Mouse (Mus musculus) left cerebral cortex, postnatal 36 days (tissue): Measurements from ENCODE around the gene Ranbp3. TPM values are rescaled to one million over a fixed set of nuclear protein-coding genes. Genes with fewer than 3 reads are reported as not detected.
"Not testable (repeated sequence)": the region's sequence is repeated elsewhere in the genome, so short reads cannot be mapped to it uniquely, and the experiment has no call there.

Source experiments
- DNase-seq, 2 experiments: peaks; one replicate each; pipeline ENCODE4 v3.0.0; 2021 to 2022; ENCODE audit warnings: low spot score in 2 of 2, mixed read lengths in 1 of 2
- intact Hi-C: fragments of 180-260 bp; cut with DNase I; formaldehyde crosslinking; loops from one replicate; pipeline ENCODE4 v1.15.1; 2025
- total RNA-seq, 2 experiments: library from RNA; stranded (reverse); gene quantifications; 2 replicates each; pipeline ENCODE4 v1.2.3; 2021

Ranbp3 gene
- 10 to 100 TPM; 96.3 to 99.5 TPM for total RNA-seq

DNA sequence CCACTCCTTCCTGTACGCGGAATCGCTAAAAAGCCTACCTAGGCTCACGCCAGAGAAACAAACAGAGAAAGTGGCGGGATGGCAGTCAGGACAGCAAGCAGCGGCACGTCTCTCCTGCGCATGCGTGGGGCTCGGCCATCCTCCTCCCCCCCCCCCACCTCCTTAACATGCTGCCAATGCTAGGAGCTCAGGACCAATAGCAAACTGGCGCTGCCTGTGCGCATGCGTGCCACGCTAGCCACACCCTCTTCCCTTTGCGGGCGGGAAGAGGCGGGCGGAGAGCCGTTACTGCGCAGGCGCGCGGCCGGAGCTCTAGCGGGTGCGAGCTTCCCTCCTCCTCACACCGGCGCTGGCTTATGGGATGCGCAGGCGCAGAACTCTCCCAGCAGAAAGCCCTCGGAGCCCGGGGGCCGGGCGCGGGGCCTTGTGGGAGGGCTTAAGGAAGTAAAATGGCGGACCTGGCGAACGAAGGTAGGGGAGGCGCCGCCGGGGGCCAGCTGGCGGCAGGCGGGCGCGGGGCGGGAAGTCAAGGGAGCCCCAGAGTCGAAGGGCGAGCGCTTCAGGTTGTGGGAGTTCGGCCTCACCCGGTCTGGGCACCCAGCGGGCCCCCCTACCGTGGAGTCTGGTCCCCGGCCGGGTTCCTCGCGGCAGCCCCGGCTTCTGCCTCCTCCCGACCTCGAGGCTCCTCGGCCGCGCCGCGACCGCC lies at the start of gene Ranbp3:
Ranbp3 (plus strand) TSS at position 354 of the 706 bp plus-strand sequence.
- intact Hi-C loops, result loop anchor here (2.0 to 5.0 kb wide), 2 partner anchors 88 to 89 kb away; partner anchors contain the start of genes Dus3l, Safb and Safb2
- DNase-seq, result peak; percentile 99 to 100

DNA sequence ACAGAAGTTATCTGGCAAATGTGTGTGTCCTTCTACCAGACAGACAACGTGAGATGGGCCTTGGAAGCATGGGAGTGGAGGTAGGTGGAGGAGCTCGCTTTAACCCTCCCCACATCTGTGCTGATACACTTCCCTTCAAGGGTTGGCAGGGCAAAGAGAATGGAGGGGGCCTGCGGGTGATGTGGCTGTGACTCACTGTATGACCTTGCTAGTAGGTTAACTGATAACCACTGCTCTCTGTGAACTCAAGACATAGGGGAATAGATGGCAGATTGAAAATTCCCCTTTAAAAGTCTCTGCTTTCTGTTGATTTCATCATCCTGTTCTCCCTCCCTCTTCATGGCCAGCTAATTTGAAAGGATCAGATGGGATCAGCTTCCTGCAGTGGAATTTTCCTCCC lies 47.6 kb upstream of the Ranbp3 start:
- DNase-seq, result no peak
- intact Hi-C loops, result loop anchor here (5.0 kb wide), 1 partner anchor 42 kb away; no protein-coding TSS in a partner anchor

DNA sequence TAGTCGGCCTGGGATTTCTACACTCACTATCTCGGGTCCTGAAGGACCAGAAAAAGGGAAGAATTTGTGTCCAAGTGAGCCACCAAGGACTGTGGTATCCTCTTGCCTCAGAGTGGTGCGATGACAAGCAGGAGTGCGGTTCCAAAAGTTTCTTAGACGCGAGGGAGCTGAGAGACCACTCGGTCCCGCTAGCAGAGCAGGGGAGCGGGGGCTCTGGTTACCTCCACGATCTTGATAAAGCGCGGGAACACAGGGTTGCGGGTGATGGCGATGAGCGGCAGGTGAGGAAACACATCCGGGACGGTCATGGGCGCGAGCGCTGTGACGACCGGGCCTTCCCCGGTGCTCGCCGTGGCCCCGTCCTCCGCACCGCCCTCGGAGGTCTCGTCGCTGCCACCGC lies 46.8 kb upstream of the Ranbp3 start:
- no peak for DNase-seq
- intact Hi-C loops, result loop anchor here (2.0 to 5.0 kb wide), 2 partner anchors 13 to 41 kb away; partner anchors contain the start of gene Rpl36

DNA sequence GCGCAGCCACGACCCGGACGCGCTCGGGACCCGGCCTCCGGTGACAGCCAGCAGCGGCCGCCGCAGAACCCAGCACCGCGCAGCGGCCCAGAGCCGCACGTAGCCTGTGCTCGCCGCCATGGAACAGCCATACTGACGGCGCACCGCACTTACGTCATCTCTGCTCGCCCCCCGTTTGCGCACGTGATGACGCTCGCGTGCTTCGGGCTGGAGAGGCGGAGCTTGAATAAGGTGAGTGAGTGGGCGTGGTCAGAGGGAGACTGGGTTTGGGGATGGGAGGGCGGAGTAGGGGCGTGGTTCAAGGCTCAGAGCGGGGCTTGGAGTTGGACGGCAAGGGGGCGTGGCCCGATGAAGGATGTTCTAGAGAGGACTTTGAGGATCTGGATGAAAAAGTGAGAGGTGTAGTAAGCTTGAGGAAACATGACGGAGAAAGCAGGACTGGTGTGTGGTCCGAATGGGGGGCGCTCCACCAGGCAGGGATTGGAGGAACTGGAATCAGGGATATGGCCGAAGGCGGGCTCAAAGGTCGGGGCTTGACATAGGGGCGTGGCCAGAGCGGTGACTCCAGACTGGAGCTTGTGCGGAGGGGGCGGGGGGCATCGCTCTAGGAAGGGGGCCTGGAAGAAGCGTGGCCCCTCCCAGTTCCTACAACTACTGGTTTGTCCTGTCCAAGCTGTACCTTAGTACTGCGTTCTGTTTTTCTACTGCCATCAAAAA lies 46.2 kb upstream of the Ranbp3 start, which contains the start of gene Lonp1:
Lonp1 (minus strand) TSS at position 134 of the 717 bp plus-strand sequence.
- DNase-seq, result peak; percentile 96
- intact Hi-C loops, result loop anchor here (2.0 to 5.0 kb wide), 2 partner anchors 14 to 40 kb away; partner anchors contain the start of gene Rpl36

DNA sequence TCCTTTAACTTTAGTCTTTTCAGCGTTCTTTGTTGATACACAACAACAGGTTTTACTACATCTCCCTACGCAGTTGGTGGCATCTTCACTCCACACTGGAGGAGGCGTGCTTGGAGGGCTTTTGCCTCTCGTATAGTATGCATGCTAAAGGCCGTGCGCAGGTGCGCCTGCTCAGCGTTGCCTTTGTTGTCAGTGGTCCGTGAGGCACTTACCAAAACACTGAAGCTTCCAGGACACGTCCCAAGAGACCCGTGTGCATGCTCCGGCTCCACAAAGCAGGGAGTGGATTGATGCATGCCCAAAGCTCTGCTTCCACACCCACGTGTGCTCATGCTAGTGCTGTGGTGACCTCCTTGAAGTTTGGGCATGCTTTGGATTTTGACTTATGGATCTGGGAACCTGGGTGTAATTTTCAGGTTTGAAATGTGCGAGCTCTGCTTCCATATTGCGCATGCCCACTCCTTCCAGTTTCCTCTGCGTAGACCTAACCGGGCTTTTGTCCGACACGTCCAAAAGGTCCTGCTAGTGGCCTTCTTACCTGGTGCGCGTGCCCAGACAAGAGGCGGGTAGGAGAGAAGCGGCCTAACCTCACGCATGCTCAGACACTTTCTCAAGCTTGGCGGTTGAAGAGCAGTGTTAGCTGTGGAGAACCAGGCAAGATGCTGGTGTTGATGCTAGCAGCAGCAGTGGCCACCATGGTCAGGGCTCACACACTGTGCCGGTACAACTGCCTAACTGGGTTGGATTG lies 45.4 kb upstream of the Ranbp3 start, which contains the start of gene Catsperd:
Catsperd (plus strand) TSS at position 614 of the 748 bp plus-strand sequence.
- no peak for DNase-seq
- intact Hi-C loops, result loop anchor here (2.0 to 5.0 kb wide), 2 partner anchors 15 to 40 kb away; partner anchors contain the start of gene Rpl36

DNA sequence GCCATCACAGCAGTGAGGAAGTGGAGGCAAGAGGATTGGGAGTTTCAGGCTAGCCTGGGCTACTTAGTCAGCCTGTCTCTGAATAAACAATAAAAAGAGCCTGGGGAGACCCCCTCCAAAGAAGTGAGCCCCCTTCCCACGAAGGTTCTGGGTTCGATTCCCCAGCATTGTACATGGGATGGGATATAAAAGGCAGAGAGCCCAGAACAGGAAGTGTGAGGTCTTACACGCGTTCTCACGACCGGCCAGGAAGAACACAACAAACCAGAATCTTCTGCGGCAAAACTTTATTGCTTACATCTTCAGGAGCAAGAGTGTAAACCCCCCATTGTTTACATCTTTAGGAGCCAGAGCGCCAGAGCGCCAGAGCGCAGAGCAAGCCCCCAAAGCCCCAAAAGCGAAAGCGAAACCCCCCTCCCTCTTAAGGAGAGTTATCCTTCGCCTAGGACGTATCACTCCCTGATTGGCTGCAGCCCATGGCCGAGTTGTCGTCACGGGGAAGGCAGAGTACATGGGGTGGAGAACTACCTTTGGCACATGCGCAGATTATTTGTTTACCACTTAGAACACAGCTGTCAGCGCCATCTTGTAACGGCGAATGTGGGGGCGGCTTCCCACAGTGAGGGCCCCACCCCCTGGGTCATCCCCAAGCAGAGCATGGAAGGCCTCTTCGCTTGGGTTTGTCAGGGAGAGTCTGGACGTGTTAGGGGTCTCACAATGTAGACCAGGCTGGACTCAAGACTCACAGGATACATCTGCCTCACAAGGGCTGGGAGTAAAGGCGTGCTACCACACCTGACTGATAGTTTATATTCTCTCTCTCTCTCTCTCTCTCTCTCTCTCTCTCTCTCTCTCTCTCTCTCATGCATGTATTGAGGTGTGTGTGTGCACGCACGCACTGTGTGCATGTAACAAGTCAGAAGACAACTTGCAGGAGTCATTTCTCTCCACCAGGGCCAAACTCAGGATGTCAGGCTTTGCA lies 43.0 kb upstream of the Ranbp3 start:
- intact Hi-C loops, result loop anchor here (5.0 kb wide), 1 partner anchor 37 kb away; no protein-coding TSS in a partner anchor
- not testable (repeated sequence) for DNase-seq

DNA sequence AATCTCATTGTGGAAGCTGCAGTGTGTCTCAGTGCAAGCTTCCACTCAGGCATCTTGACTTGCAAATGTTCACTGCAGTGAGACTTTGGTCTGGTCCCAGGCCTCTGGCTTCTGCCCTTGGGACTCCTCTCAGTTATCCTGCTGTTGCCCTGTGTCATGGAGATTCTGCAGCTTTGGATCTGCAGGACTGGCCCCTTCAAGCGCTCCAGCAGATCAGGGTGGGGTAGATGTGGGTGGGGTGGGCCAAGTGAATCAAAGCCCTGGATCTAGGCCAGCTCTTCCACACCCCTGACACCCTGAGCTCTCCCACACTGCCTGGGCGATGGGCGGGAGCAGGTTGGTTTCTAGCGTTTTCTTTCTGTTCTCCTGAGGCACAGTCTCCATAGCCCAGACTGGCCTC lies 41.3 kb upstream of the Ranbp3 start:
- intact Hi-C loops, result no loop called here
- DNase-seq, result no peak

DNA sequence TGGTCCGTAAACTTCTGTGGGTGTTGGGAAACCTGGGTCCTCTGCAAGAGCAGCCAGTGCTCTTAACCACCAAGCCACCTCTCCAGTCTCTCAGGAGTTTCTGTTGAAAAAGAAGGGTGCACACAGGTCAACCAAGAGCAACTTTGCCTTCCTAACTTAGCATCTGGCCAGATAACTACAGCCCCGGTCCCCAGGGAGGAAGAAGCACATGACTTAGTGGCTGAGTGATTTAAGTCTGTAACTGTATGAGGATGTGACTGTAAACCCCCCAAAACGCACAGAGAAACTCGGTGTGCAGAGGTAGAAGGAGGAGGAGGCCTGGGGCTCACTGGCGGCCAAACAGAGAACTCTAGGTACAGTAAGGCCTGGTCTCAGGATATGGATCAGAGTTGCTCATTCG lies 39.1 kb upstream of the Ranbp3 start:
- no peak for DNase-seq
- intact Hi-C loops, result no loop called here

DNA sequence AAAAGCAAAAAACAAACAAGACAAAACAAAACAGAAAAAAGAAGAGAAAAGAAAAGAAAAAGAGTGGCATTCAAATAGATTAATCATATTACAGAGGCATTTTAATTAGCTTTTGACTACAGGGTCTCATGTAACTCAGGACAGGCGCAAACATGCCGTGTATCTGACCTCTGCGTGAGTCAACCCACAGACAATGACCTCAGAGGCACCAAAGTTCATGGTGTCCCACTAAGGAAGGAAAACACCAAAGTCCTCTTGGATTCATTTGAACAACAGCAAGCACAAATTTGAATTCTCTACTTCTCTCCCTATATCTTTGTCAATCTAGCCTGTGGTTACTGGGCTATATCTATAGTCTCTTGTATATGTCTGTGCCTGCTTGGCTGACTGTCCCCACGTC lies 29.9 kb upstream of the Ranbp3 start:
- intact Hi-C loops, result no loop called here
- no peak for DNase-seq

DNA sequence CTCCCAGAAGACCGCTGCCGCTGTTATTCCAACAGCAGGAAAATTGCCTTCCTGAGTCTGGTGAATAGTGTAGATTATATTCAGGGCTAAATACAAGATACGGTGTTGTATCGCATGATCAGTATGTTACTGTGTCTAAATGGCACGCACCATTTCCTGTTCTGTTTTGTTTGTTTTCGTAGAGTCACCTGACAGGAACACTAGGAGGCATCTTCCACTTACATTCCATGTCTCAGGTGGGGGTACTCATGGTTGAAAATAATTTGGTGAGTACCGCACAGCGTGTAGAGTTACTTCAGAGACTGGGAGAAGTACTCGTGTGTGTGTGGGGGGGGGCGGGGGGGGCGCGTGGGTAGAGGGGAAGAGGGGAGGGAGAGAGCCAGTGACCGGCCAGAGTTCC lies 25.5 kb upstream of the Ranbp3 start:
- no peak for DNase-seq
- intact Hi-C loops, result no loop called here

DNA sequence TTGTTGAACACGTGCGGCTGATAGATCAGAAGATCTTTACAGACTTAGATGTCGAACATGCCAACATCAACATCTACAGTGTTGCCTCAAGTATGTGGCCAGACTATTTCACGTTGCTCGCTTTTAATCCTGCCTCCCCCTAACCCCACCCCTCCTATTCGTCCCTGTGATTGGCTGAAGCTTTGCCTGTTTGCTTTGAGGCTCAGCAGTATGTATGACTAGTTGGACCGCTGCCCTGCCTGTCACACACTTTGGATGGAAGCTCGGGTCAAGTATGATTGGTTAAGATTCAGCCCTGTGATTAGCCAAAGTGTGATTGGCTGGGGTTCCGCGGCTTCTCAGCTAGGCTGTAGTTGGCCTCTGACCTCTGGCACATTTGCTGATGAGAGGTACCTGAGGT lies 21.3 kb upstream of the Ranbp3 start:
- intact Hi-C loops, result no loop called here
- DNase-seq, result no peak

DNA sequence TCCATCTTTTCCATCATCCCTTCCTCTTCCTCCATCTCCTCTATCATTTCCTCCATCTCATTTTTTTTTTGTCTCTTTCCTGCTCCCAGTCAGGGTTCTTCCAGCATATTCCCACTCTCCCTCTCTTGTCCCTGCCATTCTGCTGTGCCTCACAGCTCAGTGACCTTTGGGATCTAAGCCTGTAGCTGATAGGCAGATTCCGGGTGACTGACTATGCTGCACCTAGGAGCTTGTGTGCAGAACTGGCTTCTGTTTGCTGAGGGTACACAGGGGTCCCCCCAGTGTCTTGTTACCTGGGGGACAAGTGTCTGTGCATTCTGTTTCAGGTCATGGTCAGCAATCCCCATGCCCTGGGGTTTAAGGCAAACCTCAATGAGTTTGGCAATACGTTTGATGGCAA lies 18.3 kb upstream of the Ranbp3 start:
- no peak for DNase-seq
- intact Hi-C loops, result no loop called here

DNA sequence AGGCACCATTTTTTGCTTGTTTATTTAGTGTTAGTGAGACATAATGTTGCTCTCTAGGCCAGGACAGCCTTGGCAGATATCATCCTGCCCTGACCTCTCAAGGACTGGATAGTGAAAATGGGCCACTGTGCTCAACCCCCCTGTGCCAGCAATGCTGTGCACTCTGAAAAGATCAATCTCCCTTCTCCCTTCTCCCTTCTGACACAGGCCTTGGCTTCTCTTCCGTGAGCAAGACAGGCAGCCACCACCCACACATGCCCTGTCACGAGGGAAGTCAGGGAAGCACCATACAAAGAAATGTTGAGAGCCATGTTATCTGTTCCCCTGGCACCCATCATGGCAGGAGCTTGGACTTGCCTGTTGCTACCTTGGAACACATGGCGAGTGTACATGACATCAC lies 17.8 kb upstream of the Ranbp3 start:
- intact Hi-C loops, result no loop called here
- DNase-seq, result no peak

DNA sequence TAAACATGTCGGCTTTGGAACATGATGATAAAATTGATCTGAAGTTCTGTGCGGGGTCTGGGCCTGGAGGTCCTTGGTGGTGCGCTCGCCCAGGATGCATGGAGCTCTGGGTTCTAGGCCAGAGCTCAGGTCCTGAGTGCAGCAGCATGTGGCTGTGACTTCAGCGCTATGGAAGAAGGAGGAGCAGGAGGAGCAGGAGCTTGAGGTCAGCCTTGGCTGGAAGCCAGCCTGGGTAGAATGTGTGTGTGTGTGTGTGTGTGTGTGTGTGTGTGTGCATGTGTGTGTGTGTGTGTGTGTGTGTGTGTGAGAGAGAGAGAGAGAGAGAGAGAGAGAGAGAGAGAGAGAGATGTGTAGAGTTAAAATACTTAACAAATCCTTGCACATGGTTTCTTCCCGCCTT lies 16.9 kb upstream of the Ranbp3 start:
- no peak for DNase-seq
- intact Hi-C loops, result no loop called here

DNA sequence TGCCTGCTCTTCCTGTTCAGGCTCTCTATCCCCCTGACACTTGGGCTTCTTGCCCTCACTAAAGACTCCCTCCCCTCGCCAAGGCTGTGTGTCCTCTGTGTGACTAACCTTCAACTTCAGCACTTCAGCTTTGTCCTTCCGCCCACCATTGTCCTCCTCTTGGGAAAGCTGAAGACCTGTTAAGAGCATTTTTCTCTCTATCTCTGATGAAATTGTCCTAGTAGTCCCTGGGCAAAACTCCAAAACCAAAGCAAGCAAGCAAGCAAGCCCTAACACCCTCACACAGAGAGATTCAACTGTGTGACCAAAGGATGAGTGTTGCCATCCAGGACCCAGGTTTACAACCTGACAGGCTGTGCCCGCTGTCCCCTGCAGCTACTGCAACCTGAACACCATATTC lies 9.4 kb upstream of the Ranbp3 start:
- intact Hi-C loops, result no loop called here
- DNase-seq, result no peak

DNA sequence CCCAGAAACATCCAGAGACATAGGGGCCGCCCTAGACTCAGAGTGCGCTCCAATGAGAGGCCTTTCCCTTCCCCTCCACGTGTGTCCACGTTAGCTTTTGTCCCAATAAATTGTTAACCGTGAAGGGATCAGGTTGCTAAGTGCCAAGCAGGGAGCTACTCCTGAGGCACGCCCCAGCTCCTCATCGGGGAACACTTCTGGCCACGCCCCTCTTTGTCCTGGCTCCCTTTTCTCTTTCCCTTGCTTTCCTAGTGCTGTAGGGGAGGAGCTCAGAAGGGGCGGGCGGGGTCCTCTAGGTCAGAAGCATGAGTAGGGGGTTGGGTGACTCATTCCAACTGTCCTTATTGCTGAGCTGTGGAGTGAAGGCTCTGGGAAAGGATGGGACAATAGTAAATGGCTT lies 8.8 kb upstream of the Ranbp3 start:
- no peak for DNase-seq
- intact Hi-C loops, result no loop called here

DNA sequence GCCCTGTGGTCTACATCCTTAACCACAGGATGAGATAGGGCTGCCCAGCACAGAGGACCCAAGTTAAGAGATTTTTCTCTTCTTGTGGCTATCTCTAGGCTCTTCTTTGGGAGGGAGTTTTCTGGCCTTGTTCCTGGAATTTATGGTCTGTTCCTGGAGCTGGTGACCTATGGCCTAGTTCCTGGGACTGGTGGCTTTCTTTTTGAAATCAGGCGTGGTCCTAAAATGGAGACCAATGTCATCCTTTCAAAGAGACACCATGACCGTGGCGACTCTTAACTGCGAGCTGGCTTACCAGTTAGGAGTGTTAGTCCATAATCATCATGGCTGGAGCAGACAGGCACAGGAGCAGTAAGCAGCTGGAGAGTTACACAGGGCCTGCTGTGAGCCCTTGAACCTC lies 6.7 kb upstream of the Ranbp3 start:
- no peak for DNase-seq
- intact Hi-C loops, result loop anchor here (5.0 kb wide), 1 partner anchor 39 kb away; the partner anchor contains the start of genes Catsperd and Lonp1

DNA sequence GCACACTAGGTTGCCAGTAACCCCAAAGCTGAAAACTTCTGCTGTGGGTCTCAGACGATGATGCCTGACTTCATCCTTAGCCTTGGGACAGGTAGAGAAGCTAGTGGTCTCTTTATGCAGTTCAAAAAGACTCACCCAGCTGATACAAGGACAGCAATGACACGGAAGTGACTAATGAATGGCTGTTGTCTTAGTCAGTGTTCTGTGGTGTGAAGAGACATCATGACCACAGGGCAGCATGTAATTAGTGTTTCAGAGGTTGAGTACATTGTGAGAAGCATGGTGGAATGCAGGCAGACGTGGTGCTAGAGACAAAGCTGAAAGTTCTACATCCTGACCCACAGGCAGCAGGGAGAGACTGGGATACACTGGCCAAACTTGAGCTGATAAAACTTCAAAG lies 5.5 kb upstream of the Ranbp3 start:
- DNase-seq, result no peak
- intact Hi-C loops, result loop anchor here (5.0 kb wide), 1 partner anchor 40 kb away; the partner anchor contains the start of genes Catsperd and Lonp1
